Mouse (Mus musculus): ENCODE measurements around the gene Crhr2. TPM values are rescaled to one million over a fixed set of nuclear protein-coding genes. Genes with fewer than 3 reads are reported as not detected.
A peak's percentile ranks its signal among the peaks of the same experiment; 100 is the strongest.

Crhr2 gene
- polyA plus RNA-seq, 1 experiment from 2014 or later = 0.36 TPM

- Histone ChIP-seq H3K9me3 (ENCODE audit: control insufficient read depth, low read depth, low read length) (no peaks in the 10 kb centered on the region), H3K27ac (ENCODE audit: low read length) (peak overlapping the region; percentile 44; the same call in 1 of the 2 replicates), H3K27me3 (ENCODE audit: control insufficient read depth, insufficient read depth, low read length) (no peaks in the 10 kb centered on the region), H3K9ac (replicated peaks; ENCODE audit: low read depth, low read length) (no peak overlapping the region), H3K4me1 (ENCODE audit: control insufficient read depth, insufficient read depth, low read length) (no peaks in the 10 kb centered on the region), H3K4me3 (ENCODE audit: low read depth, low read length) (no peak overlapping the region), H3K36me3 (ENCODE audit: control insufficient read depth, insufficient read depth, low read length) (peaks cover 70% of the 10 kb centered on the region), H3K4me2 (replicated peaks; ENCODE audit: low read depth, low read length) (no peak overlapping the region)
- 71% methylated on average over 4 of the region's 4 CpGs for WGBS
- no peak for ATAC-seq (ENCODE audit: insufficient number of reproducible peaks, insufficient read depth, low FRiP score, low read depth)
Measured at GRCm38 (mm10) chr6:55076561-55077255, 56.1 kb downstream of the Crhr2 start.

GRCm38 (mm10) chr6:55065903-55066302 is 66.9 kb downstream of the Crhr2 start:
- 90% methylated on average over 2 of the region's 2 CpGs for WGBS
- Histone ChIP-seq H3K4me3 (ENCODE audit: low read depth, low read length) (no peak overlapping the region), H3K9ac (replicated peaks; ENCODE audit: low read depth, low read length) (no peak overlapping the region), H3K4me1 (ENCODE audit: control insufficient read depth, insufficient read depth, low read length) (no peaks in the 10 kb centered on the region), H3K27ac (ENCODE audit: low read length) (no peak overlapping the region), H3K27me3 (ENCODE audit: control insufficient read depth, insufficient read depth, low read length) (no peaks in the 10 kb centered on the region), H3K4me2 (replicated peaks; ENCODE audit: low read depth, low read length) (no peak overlapping the region), H3K36me3 (ENCODE audit: control insufficient read depth, insufficient read depth, low read length) (peaks cover 62% of the 10 kb centered on the region), H3K9me3 (ENCODE audit: control insufficient read depth, low read depth, low read length) (no peaks in the 10 kb centered on the region)
- ATAC-seq (ENCODE audit: insufficient number of reproducible peaks, insufficient read depth, low FRiP score, low read depth) = no peak

GRCm38 (mm10) chr6:55064477-55064827 is 68.4 kb downstream of the Crhr2 start:
- no peak overlapping the region for H3K27ac ChIP-seq (ENCODE audit: low read length)
- ATAC-seq (ENCODE audit: insufficient number of reproducible peaks, insufficient read depth, low FRiP score, low read depth) = no peak
- H3K9me3 ChIP-seq (ENCODE audit: control insufficient read depth, low read depth, low read length) = no peaks in the 10 kb centered on the region
- H3K4me1 ChIP-seq (ENCODE audit: control insufficient read depth, insufficient read depth, low read length) = no peaks in the 10 kb centered on the region
- 87% methylated on average over 7 of the region's 7 CpGs for WGBS
- no peak overlapping the region for H3K4me2 ChIP-seq (replicated peaks; ENCODE audit: low read depth, low read length)
- no peak overlapping the region for H3K4me3 ChIP-seq (ENCODE audit: low read depth, low read length)
- H3K9ac ChIP-seq (replicated peaks; ENCODE audit: low read depth, low read length) = no peak overlapping the region
- no peaks in the 10 kb centered on the region for H3K27me3 ChIP-seq (ENCODE audit: control insufficient read depth, insufficient read depth, low read length)
- H3K36me3 ChIP-seq (ENCODE audit: control insufficient read depth, insufficient read depth, low read length) = peaks cover 66% of the 10 kb centered on the region

- WGBS = 91% methylated on average over 9 of the region's 9 CpGs
- H3K27me3 ChIP-seq (ENCODE audit: control insufficient read depth, insufficient read depth, low read length) = no peaks in the 10 kb centered on the region
- H3K4me3 ChIP-seq (ENCODE audit: low read depth, low read length) = no peak overlapping the region
- no peaks in the 10 kb centered on the region for H3K9me3 ChIP-seq (ENCODE audit: control insufficient read depth, low read depth, low read length)
- no peaks in the 10 kb centered on the region for H3K4me1 ChIP-seq (ENCODE audit: control insufficient read depth, insufficient read depth, low read length)
- H3K9ac ChIP-seq (replicated peaks; ENCODE audit: low read depth, low read length) = no peak overlapping the region
- H3K36me3 ChIP-seq (ENCODE audit: control insufficient read depth, insufficient read depth, low read length) = peaks cover 66% of the 10 kb centered on the region
- ATAC-seq (ENCODE audit: insufficient number of reproducible peaks, insufficient read depth, low FRiP score, low read depth) = no peak
- no peak overlapping the region for H3K4me2 ChIP-seq (replicated peaks; ENCODE audit: low read depth, low read length)
- H3K27ac ChIP-seq (ENCODE audit: low read length) = no peak overlapping the region
Measured at GRCm38 (mm10) chr6:55063793-55064476, 68.9 kb downstream of the Crhr2 start.

- Histone ChIP-seq H3K9me3 (ENCODE audit: control insufficient read depth, low read depth, low read length) (no peaks in the 10 kb centered on the region), H3K4me3 (ENCODE audit: low read depth, low read length) (no peak overlapping the region), H3K4me2 (replicated peaks; ENCODE audit: low read depth, low read length) (no peak overlapping the region), H3K27me3 (ENCODE audit: control insufficient read depth, insufficient read depth, low read length) (no peaks in the 10 kb centered on the region), H3K4me1 (ENCODE audit: control insufficient read depth, insufficient read depth, low read length) (no peaks in the 10 kb centered on the region), H3K36me3 (ENCODE audit: control insufficient read depth, insufficient read depth, low read length) (peaks cover 55% of the 10 kb centered on the region), H3K9ac (replicated peaks; ENCODE audit: low read depth, low read length) (no peak overlapping the region), H3K27ac (ENCODE audit: low read length) (no peak overlapping the region)
- 84% methylated on average over 5 of the region's 5 CpGs for WGBS
- no peak for ATAC-seq (ENCODE audit: insufficient number of reproducible peaks, insufficient read depth, low FRiP score, low read depth)
Measured at GRCm38 (mm10) chr6:55062200-55062599, 70.6 kb downstream of the Crhr2 start.

- Histone ChIP-seq H3K9me3 (ENCODE audit: control insufficient read depth, low read depth, low read length) (no peaks in the 10 kb centered on the region), H3K27ac (ENCODE audit: low read length) (no peak overlapping the region), H3K9ac (replicated peaks; ENCODE audit: low read depth, low read length) (no peak overlapping the region), H3K27me3 (ENCODE audit: control insufficient read depth, insufficient read depth, low read length) (no peaks in the 10 kb centered on the region), H3K4me2 (replicated peaks; ENCODE audit: low read depth, low read length) (no peak overlapping the region), H3K4me3 (ENCODE audit: low read depth, low read length) (no peak overlapping the region), H3K36me3 (ENCODE audit: control insufficient read depth, insufficient read depth, low read length) (peaks cover 50% of the 10 kb centered on the region), H3K4me1 (ENCODE audit: control insufficient read depth, insufficient read depth, low read length) (no peaks in the 10 kb centered on the region)
- no peak for ATAC-seq (ENCODE audit: insufficient number of reproducible peaks, insufficient read depth, low FRiP score, low read depth)
- 96% methylated on average over 11 of the region's 11 CpGs for WGBS
Measured at GRCm38 (mm10) chr6:55061328-55061727, 71.5 kb downstream of the Crhr2 start.

- WGBS = 92% methylated on average over 7 of the region's 7 CpGs
- H3K27me3 ChIP-seq (ENCODE audit: control insufficient read depth, insufficient read depth, low read length) = no peaks in the 10 kb centered on the region
- no peaks in the 10 kb centered on the region for H3K9me3 ChIP-seq (ENCODE audit: control insufficient read depth, low read depth, low read length)
- no peaks in the 10 kb centered on the region for H3K4me1 ChIP-seq (ENCODE audit: control insufficient read depth, insufficient read depth, low read length)
- ATAC-seq (ENCODE audit: insufficient number of reproducible peaks, insufficient read depth, low FRiP score, low read depth) = no peak
- H3K9ac ChIP-seq (replicated peaks; ENCODE audit: low read depth, low read length) = no peak overlapping the region
- H3K4me2 ChIP-seq (replicated peaks; ENCODE audit: low read depth, low read length) = no peak overlapping the region
- H3K36me3 ChIP-seq (ENCODE audit: control insufficient read depth, insufficient read depth, low read length) = peaks cover 49% of the 10 kb centered on the region
- H3K4me3 ChIP-seq (ENCODE audit: low read depth, low read length) = no peak overlapping the region
- H3K27ac ChIP-seq (ENCODE audit: low read length) = no peak overlapping the region
Measured at GRCm38 (mm10) chr6:55060241-55060825, 72.5 kb downstream of the Crhr2 start.

GRCm38 (mm10) chr6:55057427-55057826 is 75.4 kb downstream of the Crhr2 start:
- Histone ChIP-seq H3K9me3 (ENCODE audit: control insufficient read depth, low read depth, low read length) (no peaks in the 10 kb centered on the region), H3K4me3 (ENCODE audit: low read depth, low read length) (no peak overlapping the region), H3K4me2 (replicated peaks; ENCODE audit: low read depth, low read length) (no peak overlapping the region), H3K36me3 (ENCODE audit: control insufficient read depth, insufficient read depth, low read length) (peaks cover 44% of the 10 kb centered on the region), H3K27me3 (ENCODE audit: control insufficient read depth, insufficient read depth, low read length) (no peaks in the 10 kb centered on the region), H3K9ac (replicated peaks; ENCODE audit: low read depth, low read length) (no peak overlapping the region), H3K4me1 (ENCODE audit: control insufficient read depth, insufficient read depth, low read length) (no peaks in the 10 kb centered on the region), H3K27ac (ENCODE audit: low read length) (no peak overlapping the region)
- WGBS = 95% methylated on average over 3 of the region's 3 CpGs
- ATAC-seq (ENCODE audit: insufficient number of reproducible peaks, insufficient read depth, low FRiP score, low read depth) = no peak

All from stomach, embryonic 14.5 days (tissue).